Mouse (Mus musculus) liver, embryonic 14.5 days (tissue): ENCODE measurements around the gene Hint2.

ENCODE experiments used
- CTCF ChIP-seq: IDR thresholded peaks from 2 replicates; pipeline ENCODE4 v1.5.1; 2016; ENCODE audit warnings: antibody characterized with exemption, low read depth, control low read depth
- EP300 ChIP-seq: IDR thresholded peaks from 2 replicates; pipeline ENCODE4 v1.6.1; 2016; ENCODE audit warnings: antibody characterized with exemption, low read depth

- TF ChIP-seq CTCF (no peak), EP300 (0 out of 2 replicates have a peak, but pooled peaks have one; percentile 22)
Observed at GRCm38 (mm10) chr4:43612534-43612933, 43.7 kb downstream of the Hint2 start.
